Mouse (Mus musculus): ENCODE results near the gene Gas7.

- no peak for TF ChIP-seq POLR2A (IDR thresholded peaks at IDR 0.05; ENCODE audit: low read depth, low read length)
- no peak for TF ChIP-seq CTCF (IDR thresholded peaks at IDR 0.05; ENCODE audit: extremely low read depth, insufficient read length, insufficient replicate concordance, low read depth, low read length)
These were observed 2.9 kb downstream of the Gas7 start for GRCm38 (mm10) chr11:67458171-67458570.
